In the genomic region with DNA sequence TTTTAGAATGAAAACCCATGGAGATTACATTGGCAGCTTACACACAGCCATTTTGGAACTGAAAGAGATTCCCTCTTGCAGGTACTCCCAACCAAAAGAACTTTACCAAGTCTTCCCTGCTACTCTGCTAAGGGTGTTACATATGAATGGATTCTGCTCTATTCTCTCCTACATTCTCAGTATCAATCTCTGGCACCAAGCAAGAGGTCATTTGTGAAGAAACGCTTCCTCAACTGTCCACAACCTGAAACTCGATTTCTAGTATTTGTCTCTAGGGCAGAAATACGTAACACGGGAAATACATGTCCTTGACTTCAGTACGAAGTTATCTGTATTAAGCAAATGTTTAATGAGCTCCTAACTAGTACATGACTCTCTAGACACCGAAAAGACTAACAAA, we compare ENCODE assay signal across 8 mouse cellular contexts. TPM values are rescaled to one million over a fixed set of nuclear protein-coding genes. Genes with fewer than 3 reads are reported as not detected.
A peak's percentile ranks its signal among the peaks of the same experiment; 100 is the strongest.
DNase-seq lines count a peak whose midpoint lies in the region; ATAC-seq and TF ChIP-seq lines count a peak whose summit lies in the region.

No protein-coding gene starts in this region.

- 0 out of 2 replicates have a peak, but pooled peaks cover 2% of the 10 kb centered on the region for H3K4me1 ChIP-seq in kidney, adult 2 months (ENCODE audit: control insufficient read depth, insufficient read depth, low read length)
- H3K4me1 ChIP-seq in brown adipose tissue, adult 24 weeks (ENCODE audit: control insufficient read depth, insufficient read depth, insufficient read length, low read length), result no peaks in the 10 kb centered on the region
- peaks cover 15% of the 10 kb centered on the region; the same call in 1 of the 2 replicates for H3K4me1 ChIP-seq in hindbrain, embryonic 15.5 days (replicated peaks)
- peaks cover 16% of the 10 kb centered on the region for H3K4me1 ChIP-seq in midbrain, embryonic 15.5 days

- no peaks in the 10 kb centered on the region for H3K27me3 ChIP-seq in kidney, adult 2 months (replicated peaks; ENCODE audit: control insufficient read depth, insufficient read depth, low read length)
- no peaks in the 10 kb centered on the region for H3K27me3 ChIP-seq in hindbrain, embryonic 15.5 days
- no peaks in the 10 kb centered on the region for H3K27me3 ChIP-seq in midbrain, embryonic 15.5 days (replicated peaks)

- H3K4me3 ChIP-seq in kidney, adult 2 months (ENCODE audit: insufficient read depth, low read depth, low read length), result peak overlapping the region; percentile 86; the same call in 1 of the 2 replicates
- peak overlapping the region; percentile 70 for H3K4me3 ChIP-seq in brown adipose tissue, adult 24 weeks (ENCODE audit: insufficient read depth, low read depth, low read length)
- H3K4me3 ChIP-seq in hindbrain, embryonic 15.5 days, result peak overlapping the region; percentile 57
- H3K4me3 ChIP-seq in midbrain, embryonic 15.5 days, result peak overlapping the region; percentile 59

- WGBS in kidney, adult 2 months, result 25% methylated on average over 6 of the region's 6 CpGs
- WGBS in hindbrain, embryonic 15.5 days, result 58% methylated on average over 6 of the region's 6 CpGs
- 65% methylated on average over 6 of the region's 6 CpGs for WGBS in midbrain, embryonic 15.5 days

- no peak for DNase-seq in kidney, adult 2 months
- no peak for DNase-seq in kidney, postnatal 14 days
- no peak for DNase-seq in layer of hippocampus, postnatal 14 days (ENCODE audit: low spot score in 2 of 2)
- DNase-seq in cerebellum, postnatal 14 days, result no peak

- H3K9me3 ChIP-seq in hindbrain, embryonic 15.5 days, result no peaks in the 10 kb centered on the region
- no peaks in the 10 kb centered on the region for H3K9me3 ChIP-seq in midbrain, embryonic 15.5 days

- no peak for ATAC-seq in hindbrain, embryonic 15.5 days (ENCODE audit: low FRiP score, low read depth)
- no peak for ATAC-seq in midbrain, embryonic 15.5 days (replicated peaks)
- no peak for ATAC-seq in granulocyte monocyte progenitor cell, adult 5-6 weeks (replicated peaks; ENCODE audit: poor library complexity, severe bottlenecking)

- H3K27ac ChIP-seq in kidney, adult 2 months (ENCODE audit: insufficient read depth, low read depth, low read length), result no peak overlapping the region
- no peak overlapping the region for H3K27ac ChIP-seq in brown adipose tissue, adult 24 weeks (replicated peaks; ENCODE audit: low read depth, low read length)
- H3K27ac ChIP-seq in hindbrain, embryonic 15.5 days (replicated peaks), result no peak overlapping the region
- no peak overlapping the region for H3K27ac ChIP-seq in midbrain, embryonic 15.5 days

- no peak overlapping the region for H3K9ac ChIP-seq in hindbrain, embryonic 15.5 days
- peak overlapping the region; percentile 63; the same call in 1 of the 2 replicates for H3K9ac ChIP-seq in midbrain, embryonic 15.5 days

- no peak for TF ChIP-seq CTCF in kidney, adult 2 months (conservative IDR thresholded peaks at IDR 0.05; ENCODE audit: insufficient read depth, insufficient read length, low read depth, low read length)

- H3K4me2 ChIP-seq in hindbrain, embryonic 15.5 days, result peak overlapping the region; percentile 73
- peak overlapping the region; percentile 75 for H3K4me2 ChIP-seq in midbrain, embryonic 15.5 days

- no peaks in the 10 kb centered on the region for H3K36me3 ChIP-seq in kidney, adult 2 months (ENCODE audit: control insufficient read depth, insufficient read depth, low read length)
- no peaks in the 10 kb centered on the region for H3K36me3 ChIP-seq in hindbrain, embryonic 15.5 days
- no peaks in the 10 kb centered on the region for H3K36me3 ChIP-seq in midbrain, embryonic 15.5 days (replicated peaks)

- no peak for TF ChIP-seq POLR2A in kidney, adult 2 months (IDR thresholded peaks at IDR 0.05; ENCODE audit: low read depth, low read length)

RNA-seq across cellular contexts. Expression of a gene that starts 0.8 kb away (rescaled TPM):
- polyA plus RNA-seq in kidney, adult 2 months (2012; rRNA removed), result 7.0 and 8.8 TPM in 2 replicates
- polyA plus RNA-seq in brown adipose tissue, adult 24 weeks (2012; ENCODE audit: insufficient read depth, insufficient read length, missing spikeins), result 31.0 and 32.3 TPM in 2 replicates
- polyA plus RNA-seq in hindbrain, embryonic 15.5 days (2015; fragmentation: Nextera tagmentation; extraction: Ambion mirVana), result 31.8 and 32.6 TPM in 2 replicates
- 24.2 and 27.1 TPM in 2 replicates for polyA plus RNA-seq in midbrain, embryonic 15.5 days (2015; fragmentation: Nextera tagmentation; extraction: Ambion mirVana)
- 21.1 and 28.7 TPM in 2 replicates for total RNA-seq in granulocyte monocyte progenitor cell, adult 5-6 weeks (2014; fragmentation: Nextera tagmentation)
- 46.0 and 48.8 TPM in 2 replicates for total RNA-seq in granulocyte monocyte progenitor cell, adult 5-6 weeks (2017)
- 10 to 100 TPM; 13.4 to 16.6 TPM for total RNA-seq in layer of hippocampus, postnatal 14 days (2021)

RNA-seq across cellular contexts. Expression of a gene that starts 12.5 kb away (rescaled TPM):
- 17.8 and 18.4 TPM in 2 replicates for polyA plus RNA-seq in kidney, adult 2 months (2012; rRNA removed)
- polyA plus RNA-seq in brown adipose tissue, adult 24 weeks (2012; ENCODE audit: insufficient read depth, insufficient read length, missing spikeins), result 39.5 and 42.2 TPM in 2 replicates
- polyA plus RNA-seq in hindbrain, embryonic 15.5 days (2015; fragmentation: Nextera tagmentation; extraction: Ambion mirVana), result 15.3 and 16.0 TPM in 2 replicates
- polyA plus RNA-seq in midbrain, embryonic 15.5 days (2015; fragmentation: Nextera tagmentation; extraction: Ambion mirVana), result 19.2 and 19.8 TPM in 2 replicates
- 35.2 and 40.8 TPM in 2 replicates for total RNA-seq in granulocyte monocyte progenitor cell, adult 5-6 weeks (2014; fragmentation: Nextera tagmentation)
- total RNA-seq in granulocyte monocyte progenitor cell, adult 5-6 weeks (2017), result 33.3 and 41.9 TPM in 2 replicates
- total RNA-seq in layer of hippocampus, postnatal 14 days (2021), result 100 to 1,000 TPM; 132 to 136 TPM

RNA-seq across cellular contexts. Expression of a gene that starts 23.2 kb away (rescaled TPM):
- 2.7 and 5.9 TPM in 2 replicates for polyA plus RNA-seq in kidney, adult 2 months (2012; rRNA removed)
- polyA plus RNA-seq in brown adipose tissue, adult 24 weeks (2012; ENCODE audit: insufficient read depth, insufficient read length, missing spikeins), result 116 and 117 TPM in 2 replicates
- polyA plus RNA-seq in hindbrain, embryonic 15.5 days (2015; fragmentation: Nextera tagmentation; extraction: Ambion mirVana), result 244 and 265 TPM in 2 replicates
- polyA plus RNA-seq in midbrain, embryonic 15.5 days (2015; fragmentation: Nextera tagmentation; extraction: Ambion mirVana), result 259 and 271 TPM in 2 replicates
- total RNA-seq in granulocyte monocyte progenitor cell, adult 5-6 weeks (2014; fragmentation: Nextera tagmentation), result 279 TPM in 2 replicates
- 479 and 601 TPM in 2 replicates for total RNA-seq in granulocyte monocyte progenitor cell, adult 5-6 weeks (2017)
- 100 to 1,000 TPM; 129 to 149 TPM for total RNA-seq in layer of hippocampus, postnatal 14 days (2021)

Comparison
In these comparisons a context has a peak if more than half of its experiments do, and no peak if none do; other contexts are left out.
1. RNA of a gene that starts 23.2 kb away (polyA plus RNA-seq): 259 to 271 TPM in midbrain, embryonic 15.5 days, 244 to 265 TPM in hindbrain, embryonic 15.5 days and 116 to 117 TPM in brown adipose tissue, adult 24 weeks; 2.7 to 5.9 TPM in kidney, adult 2 months; every median in the first group is over 10 times any median in the second.
2. Peak in every context shown above with its lines, with median percentiles within 50 percentile points of each other: H3K4me3 ChIP-seq.